Mouse (Mus musculus): Measurements from ENCODE around the gene Ctbp2. TPM values are rescaled to one million over a fixed set of nuclear protein-coding genes. Genes with fewer than 3 reads are reported as not detected.

The Ctbp2 gene
- polyA plus RNA-seq, 1 experiment from 2014 or later = 80.2 TPM

- H3K4me1 ChIP-seq (ENCODE audit: control insufficient read depth, insufficient read depth, low read length) = peaks cover 19% of the 10 kb centered on the region
- no peak overlapping the region for H3K9ac ChIP-seq (ENCODE audit: low read depth, low read length)
- H3K4me3 ChIP-seq (ENCODE audit: low read length) = no peak overlapping the region
- H3K27me3 ChIP-seq (replicated peaks; ENCODE audit: control insufficient read depth, insufficient read depth, low read length) = no peaks in the 10 kb centered on the region
- H3K27ac ChIP-seq (ENCODE audit: low read length) = no peak overlapping the region
- no peaks in the 10 kb centered on the region for H3K36me3 ChIP-seq (ENCODE audit: control insufficient read depth, insufficient read depth, low read length)
- no peaks in the 10 kb centered on the region for H3K9me3 ChIP-seq (ENCODE audit: control insufficient read depth, low read length)
- peak; percentile 14; the same call in 1 of the 2 replicates for ATAC-seq
- no peak overlapping the region for H3K4me2 ChIP-seq (ENCODE audit: low read depth, low read length)
- 63% methylated on average over 6 of the region's 6 CpGs for WGBS
These were observed 65.0 kb downstream of the Ctbp2 start for GRCm38 (mm10) chr7:133059150-133059509.

GRCm38 (mm10) chr7:133058496-133059149 lies 65.5 kb downstream of the Ctbp2 start:
- Histone ChIP-seq H3K9ac (ENCODE audit: low read depth, low read length) (no peak overlapping the region), H3K27me3 (replicated peaks; ENCODE audit: control insufficient read depth, insufficient read depth, low read length) (no peaks in the 10 kb centered on the region), H3K36me3 (ENCODE audit: control insufficient read depth, insufficient read depth, low read length) (no peaks in the 10 kb centered on the region), H3K27ac (ENCODE audit: low read length) (no peak overlapping the region), H3K4me3 (ENCODE audit: low read length) (no peak overlapping the region), H3K4me2 (ENCODE audit: low read depth, low read length) (no peak overlapping the region), H3K9me3 (ENCODE audit: control insufficient read depth, low read length) (no peaks in the 10 kb centered on the region), H3K4me1 (ENCODE audit: control insufficient read depth, insufficient read depth, low read length) (peaks cover 19% of the 10 kb centered on the region)
- WGBS = 89% methylated on average over 12 of the region's 12 CpGs
- peak; percentile 51 for ATAC-seq

GRCm38 (mm10) chr7:133056924-133057323 lies 67.2 kb downstream of the Ctbp2 start:
- 91% methylated on average over 8 of the region's 8 CpGs for WGBS
- H3K9me3 ChIP-seq (ENCODE audit: control insufficient read depth, low read length) = no peaks in the 10 kb centered on the region
- H3K4me3 ChIP-seq (ENCODE audit: low read length) = no peak overlapping the region
- no peak overlapping the region for H3K27ac ChIP-seq (ENCODE audit: low read length)
- no peaks in the 10 kb centered on the region for H3K27me3 ChIP-seq (replicated peaks; ENCODE audit: control insufficient read depth, insufficient read depth, low read length)
- H3K36me3 ChIP-seq (ENCODE audit: control insufficient read depth, insufficient read depth, low read length) = no peaks in the 10 kb centered on the region
- no peak overlapping the region for H3K4me2 ChIP-seq (ENCODE audit: low read depth, low read length)
- H3K4me1 ChIP-seq (ENCODE audit: control insufficient read depth, insufficient read depth, low read length) = peaks cover 30% of the 10 kb centered on the region
- ATAC-seq = no peak
- H3K9ac ChIP-seq (ENCODE audit: low read depth, low read length) = no peak overlapping the region

- Histone ChIP-seq H3K9me3 (ENCODE audit: control insufficient read depth, low read length) (no peaks in the 10 kb centered on the region), H3K4me1 (ENCODE audit: control insufficient read depth, insufficient read depth, low read length) (peaks cover 39% of the 10 kb centered on the region), H3K27ac (ENCODE audit: low read length) (no peak overlapping the region), H3K9ac (ENCODE audit: low read depth, low read length) (no peak overlapping the region), H3K4me2 (ENCODE audit: low read depth, low read length) (no peak overlapping the region), H3K27me3 (replicated peaks; ENCODE audit: control insufficient read depth, insufficient read depth, low read length) (no peaks in the 10 kb centered on the region), H3K4me3 (ENCODE audit: low read length) (no peak overlapping the region), H3K36me3 (ENCODE audit: control insufficient read depth, insufficient read depth, low read length) (0 out of 2 replicates have a peak, but pooled peaks cover 7% of the 10 kb centered on the region)
- no peak for ATAC-seq
- WGBS = 91% methylated on average over 5 of the region's 5 CpGs
These were observed 69.7 kb downstream of the Ctbp2 start for GRCm38 (mm10) chr7:133054486-133054885.

DNA sequence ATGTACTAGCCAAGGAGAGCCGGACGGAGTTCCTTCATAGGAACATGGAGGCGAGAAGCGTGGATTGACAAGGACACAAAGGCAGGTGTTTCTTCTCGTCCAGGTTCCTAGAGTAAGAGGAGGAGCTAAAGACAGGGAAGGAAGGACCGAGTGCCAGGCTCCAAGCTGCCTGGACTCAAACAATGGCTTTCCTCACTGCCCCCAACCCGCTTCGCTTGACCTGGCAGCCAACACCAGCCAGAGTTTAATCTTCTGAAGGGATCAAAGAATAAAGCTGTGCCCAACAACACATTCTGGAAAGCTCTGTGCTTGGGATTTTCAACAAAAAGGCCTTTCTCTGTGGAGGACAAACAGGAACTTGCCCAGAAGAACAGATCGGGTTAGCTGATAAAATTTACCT lies 70.4 kb downstream of the Ctbp2 start:
- Histone ChIP-seq H3K27ac (ENCODE audit: low read length) (0 out of 2 replicates have a peak overlapping the region, but pooled peaks have one; percentile 4), H3K4me1 (ENCODE audit: control insufficient read depth, insufficient read depth, low read length) (peaks cover 34% of the 10 kb centered on the region), H3K36me3 (ENCODE audit: control insufficient read depth, insufficient read depth, low read length) (0 out of 2 replicates have a peak, but pooled peaks cover 7% of the 10 kb centered on the region), H3K27me3 (replicated peaks; ENCODE audit: control insufficient read depth, insufficient read depth, low read length) (no peaks in the 10 kb centered on the region), H3K9me3 (ENCODE audit: control insufficient read depth, low read length) (no peaks in the 10 kb centered on the region), H3K4me2 (ENCODE audit: low read depth, low read length) (no peak overlapping the region), H3K9ac (ENCODE audit: low read depth, low read length) (no peak overlapping the region), H3K4me3 (ENCODE audit: low read length) (no peak overlapping the region)
- no peak for ATAC-seq
- 80% methylated on average over 9 of the region's 9 CpGs for WGBS

GRCm38 (mm10) chr7:133052819-133053218 lies 71.3 kb downstream of the Ctbp2 start:
- Histone ChIP-seq H3K9me3 (ENCODE audit: control insufficient read depth, low read length) (no peaks in the 10 kb centered on the region), H3K4me2 (ENCODE audit: low read depth, low read length) (no peak overlapping the region), H3K27ac (ENCODE audit: low read length) (peak overlapping the region; percentile 75), H3K36me3 (ENCODE audit: control insufficient read depth, insufficient read depth, low read length) (0 out of 2 replicates have a peak, but pooled peaks cover 7% of the 10 kb centered on the region), H3K27me3 (replicated peaks; ENCODE audit: control insufficient read depth, insufficient read depth, low read length) (no peaks in the 10 kb centered on the region), H3K4me3 (ENCODE audit: low read length) (no peak overlapping the region), H3K9ac (ENCODE audit: low read depth, low read length) (0 out of 2 replicates have a peak overlapping the region, but pooled peaks have one; percentile 23), H3K4me1 (ENCODE audit: control insufficient read depth, insufficient read depth, low read length) (peaks cover 39% of the 10 kb centered on the region)
- ATAC-seq = no peak
- 59% methylated on average over 8 of the region's 8 CpGs for WGBS

DNA sequence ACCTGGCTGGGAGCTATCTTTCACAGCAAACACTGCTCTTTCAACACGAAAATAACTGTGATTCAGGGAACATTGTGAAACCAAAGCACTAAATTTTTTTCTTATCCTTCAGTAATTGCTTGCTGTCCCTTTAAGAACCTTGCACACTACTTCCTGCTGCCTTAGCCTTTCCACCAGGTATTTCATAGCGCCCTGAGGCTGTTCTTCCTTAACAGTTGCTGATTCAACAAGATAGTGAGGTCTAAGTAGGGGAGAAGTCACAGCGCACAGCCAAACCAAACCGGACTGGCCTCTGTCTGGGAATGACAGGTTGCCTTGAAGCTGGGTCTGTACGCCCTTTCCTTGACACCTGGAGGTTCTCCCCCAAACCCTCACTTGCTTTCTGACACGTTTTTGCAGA lies 73.5 kb downstream of the Ctbp2 start:
- H3K9ac ChIP-seq (ENCODE audit: low read depth, low read length) = no peak overlapping the region
- peaks cover 57% of the 10 kb centered on the region for H3K4me1 ChIP-seq (ENCODE audit: control insufficient read depth, insufficient read depth, low read length)
- peak overlapping the region; percentile 81 for H3K27ac ChIP-seq (ENCODE audit: low read length)
- H3K9me3 ChIP-seq (ENCODE audit: control insufficient read depth, low read length) = no peaks in the 10 kb centered on the region
- 44% methylated on average over 6 of the region's 6 CpGs for WGBS
- no peak overlapping the region for H3K4me2 ChIP-seq (ENCODE audit: low read depth, low read length)
- no peaks in the 10 kb centered on the region for H3K27me3 ChIP-seq (replicated peaks; ENCODE audit: control insufficient read depth, insufficient read depth, low read length)
- H3K36me3 ChIP-seq (ENCODE audit: control insufficient read depth, insufficient read depth, low read length) = 0 out of 2 replicates have a peak, but pooled peaks cover 7% of the 10 kb centered on the region
- H3K4me3 ChIP-seq (ENCODE audit: low read length) = no peak overlapping the region
- peak; percentile 88 for ATAC-seq

- no peaks in the 10 kb centered on the region for H3K9me3 ChIP-seq (ENCODE audit: control insufficient read depth, low read length)
- H3K27ac ChIP-seq (ENCODE audit: low read length) = no peak overlapping the region
- H3K4me1 ChIP-seq (ENCODE audit: control insufficient read depth, insufficient read depth, low read length) = peaks cover 73% of the 10 kb centered on the region
- no peaks in the 10 kb centered on the region for H3K27me3 ChIP-seq (replicated peaks; ENCODE audit: control insufficient read depth, insufficient read depth, low read length)
- no peak for ATAC-seq
- no peak overlapping the region for H3K4me2 ChIP-seq (ENCODE audit: low read depth, low read length)
- WGBS = 62% methylated on average over 3 of the region's 3 CpGs
- no peak overlapping the region for H3K9ac ChIP-seq (ENCODE audit: low read depth, low read length)
- 0 out of 2 replicates have a peak, but pooled peaks cover 7% of the 10 kb centered on the region for H3K36me3 ChIP-seq (ENCODE audit: control insufficient read depth, insufficient read depth, low read length)
- no peak overlapping the region for H3K4me3 ChIP-seq (ENCODE audit: low read length)
These were observed 76.0 kb downstream of the Ctbp2 start for GRCm38 (mm10) chr7:133048085-133048630.

DNA sequence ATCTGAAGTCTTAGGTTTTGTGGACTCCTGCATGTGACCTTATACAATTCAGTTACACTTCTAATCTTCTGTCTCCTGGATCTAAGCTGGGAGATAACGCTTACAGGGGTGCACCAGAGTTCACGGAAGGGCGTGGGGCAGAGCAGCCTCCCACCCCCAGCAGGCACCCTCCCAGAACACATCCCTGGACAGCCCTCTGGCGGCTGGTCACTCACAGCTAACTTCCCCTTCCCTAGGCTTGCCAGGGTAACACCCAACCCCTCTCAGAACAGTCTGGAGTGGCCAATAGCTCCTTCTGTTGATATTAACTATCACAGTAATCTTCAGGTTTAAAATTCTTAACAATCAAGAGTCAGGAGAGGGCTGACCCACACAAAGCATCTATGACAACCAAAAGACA lies 76.9 kb downstream of the Ctbp2 start:
- Histone ChIP-seq H3K36me3 (ENCODE audit: control insufficient read depth, insufficient read depth, low read length) (0 out of 2 replicates have a peak, but pooled peaks cover 7% of the 10 kb centered on the region), H3K4me2 (ENCODE audit: low read depth, low read length) (no peak overlapping the region), H3K9me3 (ENCODE audit: control insufficient read depth, low read length) (no peaks in the 10 kb centered on the region), H3K27ac (ENCODE audit: low read length) (no peak overlapping the region; the same call in 1 of the 2 replicates), H3K4me3 (ENCODE audit: low read length) (no peak overlapping the region), H3K4me1 (ENCODE audit: control insufficient read depth, insufficient read depth, low read length) (peaks cover 72% of the 10 kb centered on the region), H3K27me3 (replicated peaks; ENCODE audit: control insufficient read depth, insufficient read depth, low read length) (no peaks in the 10 kb centered on the region), H3K9ac (ENCODE audit: low read depth, low read length) (no peak overlapping the region)
- 57% methylated on average over 4 of the region's 4 CpGs for WGBS
- ATAC-seq = 0 out of 2 replicates have a peak, but pooled peaks have one; percentile 17
